Mouse (Mus musculus): ENCODE data around the gene Phf3. TPM values are rescaled to one million over a fixed set of nuclear protein-coding genes. Genes with fewer than 3 reads are reported as not detected.
"Not testable (repeated sequence)": the region's sequence is repeated elsewhere in the genome, so short reads cannot be mapped to it uniquely, and the experiment has no call there.

The Phf3 gene
- total RNA-seq (2018; cell fraction: chromatin; rRNA removed), result 100 to 1,000 TPM in 22 of 26 experiments, 10 to 100 TPM in 4; 79.8 to 256 (median 127) TPM
- 10 to 100 TPM; 25.3 to 58.0 (median 41.1) TPM for total RNA-seq (2018; cell fraction: cytosol; rRNA removed)
- total RNA-seq (2018; cell fraction: nucleus; rRNA removed), result 100 to 1,000 TPM in 9 of 26 experiments, 10 to 100 TPM in 17; 51.5 to 197 (median 89.1) TPM
- polyA plus RNA-seq (2018), result 33.4 to 82.4 TPM (median 37.5 TPM) in 3 replicates

DNA sequence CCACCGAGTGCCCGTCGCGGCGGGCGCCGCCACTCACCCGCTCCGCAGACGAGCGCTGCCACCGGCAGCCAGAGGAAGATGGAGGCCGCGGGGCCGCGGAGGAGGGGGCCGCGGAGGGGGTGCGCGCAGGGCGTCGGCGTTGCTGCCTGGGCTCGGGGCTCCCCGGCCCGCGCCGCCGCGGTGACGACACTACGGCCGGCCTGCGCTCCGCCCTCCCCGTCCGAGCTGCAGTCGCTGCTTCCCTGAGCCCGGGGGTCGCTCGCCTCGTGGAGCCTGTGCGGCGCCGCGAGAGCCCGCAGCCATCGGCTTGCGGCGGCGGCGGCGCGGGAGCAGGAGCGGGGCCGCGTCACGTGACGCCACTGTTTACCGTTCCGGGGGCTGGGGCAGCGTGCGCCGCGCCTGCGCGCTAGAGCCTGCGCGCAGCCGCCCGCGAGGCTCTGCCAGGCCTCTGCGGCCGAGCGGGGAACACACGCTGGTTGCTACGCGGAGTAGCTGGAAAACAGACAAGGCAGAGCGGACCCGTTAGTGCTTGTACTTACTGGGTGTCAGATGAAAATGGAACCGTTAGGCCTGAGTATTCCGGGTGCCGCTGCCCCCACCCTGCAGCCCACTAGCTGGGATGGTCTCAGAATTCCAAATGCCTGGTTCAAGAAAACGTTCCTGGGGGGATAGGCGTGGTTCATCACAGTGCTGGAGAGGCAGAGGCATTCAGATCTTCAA is at the start of gene Phf3:
Gene Phf3 (minus strand): TSS at position 381 of the 720 bp plus-strand sequence.
- no peaks in the 10 kb centered on the region for H3K36me3 ChIP-seq (ENCODE audit: inconsistent target)
- peak within 1 kb of the TSS; percentile 48 for H3K27ac ChIP-seq
- under 1% methylated on average over 76 of the region's 85 CpGs for WGBS (ENCODE audit: missing documents)

DNA sequence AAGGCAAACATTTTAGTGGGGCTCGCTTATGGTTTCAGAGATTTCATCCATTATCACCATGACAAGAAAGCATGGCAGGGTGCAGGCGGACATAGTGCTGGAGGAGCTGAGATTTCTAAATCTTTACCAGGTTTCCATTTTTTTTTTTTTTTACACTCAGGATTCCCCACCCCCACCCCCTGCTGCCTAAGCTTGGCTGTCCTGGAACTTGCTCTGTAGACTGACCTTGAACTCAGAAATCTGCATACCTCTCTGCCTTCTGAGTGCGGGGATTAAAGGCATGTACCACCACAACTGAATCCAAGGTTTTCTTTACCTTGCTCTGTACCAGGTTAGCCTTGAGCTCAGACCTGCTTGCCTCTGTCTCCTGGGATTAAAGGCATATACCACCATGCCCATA is 48.5 kb upstream of the Phf3 start:
- Histone ChIP-seq H3K79me2 (ENCODE audit: inconsistent target) (no peaks in the 10 kb centered on the region), H3K36me3 (ENCODE audit: inconsistent target) (no peaks in the 10 kb centered on the region), H3K27ac (no peak overlapping the region), H3K4me3 (ENCODE audit: inconsistent target) (no peak overlapping the region)
- WGBS (ENCODE audit: missing documents), result 93% methylated on average over 3 of the region's 3 CpGs

More for the DNA sequence above, at the start of gene Phf3:
- Histone ChIP-seq H3K4me3 (ENCODE audit: inconsistent target) (peak within 1 kb of the TSS; percentile 76), H3K79me2 (ENCODE audit: inconsistent target) (peaks cover 43% of the 10 kb centered on the region)

DNA sequence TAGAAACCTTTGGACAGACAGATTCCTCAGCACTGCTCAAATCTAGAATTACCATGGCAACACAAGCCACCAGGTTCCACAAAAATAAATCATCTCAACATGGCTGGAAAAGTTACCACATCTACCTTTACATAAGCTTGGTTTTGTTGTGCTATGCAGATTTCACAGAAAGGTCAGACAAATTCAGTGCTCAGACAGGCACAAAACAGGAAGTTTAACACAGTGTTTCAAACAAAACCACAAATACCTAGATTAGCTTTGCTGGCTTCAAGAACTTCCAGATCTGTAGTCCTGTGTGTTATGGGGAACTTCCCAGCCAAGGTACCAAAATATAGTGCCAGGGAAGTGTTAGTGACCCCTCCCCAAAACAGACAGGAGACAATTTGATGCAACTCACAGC is 47.5 kb upstream of the Phf3 start:
- H3K4me3 ChIP-seq (ENCODE audit: inconsistent target), result no peak overlapping the region
- H3K79me2 ChIP-seq (ENCODE audit: inconsistent target), result no peaks in the 10 kb centered on the region
- H3K36me3 ChIP-seq (ENCODE audit: inconsistent target), result no peaks in the 10 kb centered on the region
- no peak overlapping the region for H3K27ac ChIP-seq

DNA sequence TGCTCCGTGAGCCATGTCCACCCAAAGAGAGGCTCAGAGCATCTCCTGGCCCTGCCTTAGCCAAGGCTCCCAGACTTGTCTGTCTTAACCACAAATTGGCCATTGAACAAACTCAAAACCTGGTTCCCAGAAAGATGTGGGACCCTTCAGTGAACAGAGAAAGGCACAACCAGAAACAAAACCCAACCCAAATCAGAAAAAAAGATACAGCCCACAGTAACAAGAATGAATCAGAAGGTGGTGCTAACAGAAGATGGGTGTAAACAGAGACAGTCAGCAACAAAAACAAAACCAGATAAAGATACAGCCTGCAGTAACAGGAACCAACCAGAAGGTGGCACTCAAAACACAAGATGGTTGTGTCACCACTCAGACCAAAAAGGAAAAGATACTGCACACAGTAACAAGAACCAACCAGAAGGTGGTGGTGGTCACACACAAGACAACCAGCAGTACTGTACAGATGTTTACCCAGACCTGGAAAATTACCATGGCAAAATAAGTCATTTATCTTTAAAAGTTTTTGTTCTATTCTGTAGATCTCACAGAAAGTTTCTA is 47.0 kb upstream of the Phf3 start:
- H3K79me2 ChIP-seq (ENCODE audit: inconsistent target), result no peaks in the 10 kb centered on the region
- 100% methylated on average over 1 of the region's 1 CpGs for WGBS (ENCODE audit: missing documents)
- no peak overlapping the region for H3K27ac ChIP-seq
- H3K36me3 ChIP-seq (ENCODE audit: inconsistent target), result no peaks in the 10 kb centered on the region
- no peak overlapping the region for H3K4me3 ChIP-seq (ENCODE audit: inconsistent target)

DNA sequence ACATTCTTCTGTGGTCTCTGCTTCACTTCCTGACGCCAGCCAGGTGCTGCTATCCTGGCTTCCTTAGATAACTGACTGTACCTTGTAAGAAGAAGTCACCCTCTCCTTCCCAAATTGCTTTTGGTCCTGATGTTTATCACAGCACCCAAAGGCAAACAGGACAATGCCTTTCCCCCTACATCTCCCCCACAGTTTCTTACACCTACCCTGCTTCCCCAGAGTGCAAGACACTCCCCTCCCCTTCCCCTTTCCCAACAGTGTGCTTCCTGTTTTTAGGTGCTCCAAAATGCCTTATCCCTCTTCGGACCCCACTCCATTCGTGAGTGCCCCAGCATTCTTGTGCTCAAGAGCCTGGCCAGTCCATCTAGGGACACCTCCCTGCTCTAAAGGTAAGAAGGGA is 36.5 kb upstream of the Phf3 start:
- Histone ChIP-seq H3K36me3 (ENCODE audit: inconsistent target) (no peaks in the 10 kb centered on the region), H3K27ac (no peak overlapping the region), H3K79me2 (ENCODE audit: inconsistent target) (no peaks in the 10 kb centered on the region), H3K4me3 (ENCODE audit: inconsistent target) (no peak overlapping the region)
- 35% methylated on average over 3 of the region's 3 CpGs for WGBS (ENCODE audit: missing documents)

DNA sequence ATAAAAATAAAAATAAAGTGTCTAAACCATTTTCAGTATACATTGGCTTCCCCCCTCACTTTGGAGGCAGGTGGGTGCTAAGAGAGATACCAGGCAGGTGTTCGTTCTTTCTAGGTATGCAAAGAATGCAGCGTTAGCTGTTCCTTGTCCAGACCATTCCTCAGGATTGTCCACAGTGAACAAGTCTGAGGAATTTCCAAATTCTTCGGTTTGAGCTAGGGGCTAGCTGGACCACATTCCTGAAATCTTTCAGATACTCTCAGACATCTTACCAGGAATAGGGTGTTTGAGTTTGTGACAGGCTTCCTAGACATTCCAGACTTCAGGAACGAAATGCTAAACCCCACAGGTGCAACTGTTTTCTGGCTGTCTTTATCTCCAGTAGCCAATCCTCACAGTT is 35.1 kb upstream of the Phf3 start:
- 96% methylated on average over 4 of the region's 4 CpGs for WGBS (ENCODE audit: missing documents)
- Histone ChIP-seq H3K36me3 (ENCODE audit: inconsistent target) (no peaks in the 10 kb centered on the region), H3K79me2 (ENCODE audit: inconsistent target) (no peaks in the 10 kb centered on the region), H3K4me3 (ENCODE audit: inconsistent target) (no peak overlapping the region), H3K27ac (no peak overlapping the region)

DNA sequence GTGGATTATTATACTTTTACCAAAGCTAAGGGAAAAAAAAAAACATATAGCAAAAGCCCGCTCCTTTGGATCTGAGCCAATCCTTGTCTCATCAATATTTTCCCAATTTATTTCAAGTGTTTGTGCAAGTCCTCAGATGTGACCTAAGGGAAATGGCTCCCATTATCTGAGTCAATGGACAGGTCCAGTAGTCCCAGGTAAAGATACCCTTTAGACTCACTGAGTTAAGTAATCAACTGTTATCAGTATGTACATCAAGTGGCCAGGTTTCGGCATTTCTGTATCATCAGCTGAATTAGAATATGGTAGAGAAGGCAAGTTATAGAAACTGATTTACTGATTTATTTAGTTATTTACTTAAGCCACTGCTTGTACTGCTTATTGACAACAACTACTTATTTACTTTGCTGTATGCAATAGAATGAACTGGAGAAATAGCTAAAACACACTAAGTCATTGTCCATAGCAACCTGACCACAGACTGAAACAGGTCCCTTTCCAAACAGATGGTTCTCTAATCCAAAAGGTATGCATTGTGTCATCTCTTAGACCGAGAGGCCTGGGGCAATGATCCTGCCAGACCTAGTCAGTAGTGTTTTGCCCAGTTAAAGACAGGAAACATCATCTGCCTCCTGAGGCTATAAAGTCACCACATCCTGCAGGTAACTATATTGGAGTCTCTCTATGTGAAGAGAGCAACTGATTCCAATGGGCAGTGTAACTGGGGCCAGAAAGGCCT is 29.9 kb upstream of the Phf3 start:
- Histone ChIP-seq H3K4me3 (ENCODE audit: inconsistent target) (no peak overlapping the region), H3K36me3 (ENCODE audit: inconsistent target) (no peaks in the 10 kb centered on the region), H3K27ac (no peak overlapping the region), H3K79me2 (ENCODE audit: inconsistent target) (no peaks in the 10 kb centered on the region)
- WGBS (ENCODE audit: missing documents), result 95% methylated on average over 3 of the region's 3 CpGs

DNA sequence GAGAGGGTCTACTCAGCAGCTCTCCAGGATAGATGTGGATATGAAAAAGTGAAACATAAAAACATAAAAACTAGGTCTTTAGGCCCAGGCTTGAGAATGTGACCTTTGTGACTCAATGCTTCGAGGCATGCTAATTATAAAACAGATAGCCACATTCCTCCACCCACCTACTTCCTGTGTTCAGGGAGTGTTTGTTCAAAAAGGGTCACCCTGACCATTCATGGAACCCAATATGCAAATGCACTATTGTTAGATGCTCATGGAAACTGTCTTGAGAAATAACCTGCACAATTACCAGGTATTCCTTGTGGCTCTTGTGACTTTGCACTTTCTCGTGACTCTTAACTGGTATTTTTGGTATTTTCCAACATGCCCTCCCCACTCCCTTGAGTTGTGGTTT is 25.0 kb upstream of the Phf3 start:
- no peaks in the 10 kb centered on the region for H3K36me3 ChIP-seq (ENCODE audit: inconsistent target)
- no peaks in the 10 kb centered on the region for H3K79me2 ChIP-seq (ENCODE audit: inconsistent target)
- 81% methylated on average over 2 of the region's 2 CpGs for WGBS (ENCODE audit: missing documents)
- no peak overlapping the region for H3K27ac ChIP-seq
- H3K4me3 ChIP-seq (ENCODE audit: inconsistent target), result no peak overlapping the region

DNA sequence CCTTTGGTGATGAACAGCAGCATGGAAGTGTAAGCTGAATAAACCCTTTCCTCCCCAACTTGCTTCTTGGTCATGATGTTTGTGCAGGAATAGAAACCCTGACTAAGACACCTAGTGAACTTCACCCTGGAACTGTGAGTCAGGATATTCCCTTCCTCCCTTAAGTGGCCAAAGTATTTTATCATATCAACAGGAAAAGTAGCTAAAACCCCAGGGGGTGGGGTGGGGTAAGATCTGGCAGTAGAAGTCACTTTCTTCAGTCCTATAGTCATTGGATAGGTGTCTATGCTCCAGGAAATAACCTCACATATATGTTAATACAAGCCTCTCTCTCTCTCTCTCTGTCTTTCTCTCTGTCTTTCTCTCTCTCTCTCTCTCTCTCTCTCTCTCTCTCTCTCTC is 21.6 kb upstream of the Phf3 start:
- not testable (repeated sequence) for H3K27ac ChIP-seq; H3K79me2 ChIP-seq (ENCODE audit: inconsistent target); H3K36me3 ChIP-seq (ENCODE audit: inconsistent target); H3K4me3 ChIP-seq (ENCODE audit: inconsistent target)

DNA sequence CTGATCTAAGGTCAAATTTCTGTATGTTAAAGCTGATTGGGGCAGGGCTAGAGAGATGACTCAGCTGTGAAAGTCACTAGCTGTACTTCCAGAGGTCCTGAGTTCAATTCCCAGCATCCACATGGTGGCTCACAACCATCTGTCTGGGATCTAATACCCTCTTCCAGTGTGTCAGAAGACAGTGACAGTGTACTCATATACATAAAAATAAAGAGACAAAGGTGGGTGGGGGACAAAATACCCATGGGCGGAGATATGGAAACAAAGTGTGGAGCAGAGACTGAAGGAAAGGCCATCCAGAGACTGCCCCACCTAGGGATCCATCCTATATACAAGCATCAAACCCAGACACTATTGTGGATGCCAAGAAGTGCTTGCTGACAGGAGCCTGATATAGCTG is 10.1 kb upstream of the Phf3 start:
- not testable (repeated sequence) for H3K4me3 ChIP-seq (ENCODE audit: inconsistent target); H3K36me3 ChIP-seq (ENCODE audit: inconsistent target)
- WGBS (ENCODE audit: missing documents), result 100% methylated on average over 1 of the region's 1 CpGs

DNA sequence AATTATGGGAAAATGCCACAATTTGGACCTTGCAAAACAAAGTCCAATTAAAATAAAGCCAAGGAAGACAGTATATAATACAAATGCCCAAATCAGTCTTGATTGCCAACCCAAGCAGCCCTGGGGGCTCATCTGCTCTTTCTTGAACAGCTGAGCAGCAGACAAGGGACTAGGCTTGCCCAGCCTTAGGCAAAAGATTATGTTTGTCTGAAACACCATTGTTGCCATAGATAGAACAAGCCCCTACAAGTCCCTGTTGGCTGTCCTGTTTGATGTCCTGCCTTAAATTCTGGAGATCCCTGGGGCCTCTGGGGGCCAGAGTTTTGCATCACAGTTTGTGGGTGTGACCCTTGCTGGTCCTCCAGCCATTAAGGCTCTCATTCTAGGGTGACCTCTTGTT is 2.0 kb upstream of the Phf3 start:
- Histone ChIP-seq H3K79me2 (ENCODE audit: inconsistent target) (peaks cover 22% of the 10 kb centered on the region), H3K27ac (no peak overlapping the region), H3K4me3 (ENCODE audit: inconsistent target) (no peak overlapping the region), H3K36me3 (ENCODE audit: inconsistent target) (no peaks in the 10 kb centered on the region)

More for the DNA sequence above, 10.1 kb upstream of the Phf3 start:
- not testable (repeated sequence) for H3K79me2 ChIP-seq (ENCODE audit: inconsistent target); H3K27ac ChIP-seq

DNA sequence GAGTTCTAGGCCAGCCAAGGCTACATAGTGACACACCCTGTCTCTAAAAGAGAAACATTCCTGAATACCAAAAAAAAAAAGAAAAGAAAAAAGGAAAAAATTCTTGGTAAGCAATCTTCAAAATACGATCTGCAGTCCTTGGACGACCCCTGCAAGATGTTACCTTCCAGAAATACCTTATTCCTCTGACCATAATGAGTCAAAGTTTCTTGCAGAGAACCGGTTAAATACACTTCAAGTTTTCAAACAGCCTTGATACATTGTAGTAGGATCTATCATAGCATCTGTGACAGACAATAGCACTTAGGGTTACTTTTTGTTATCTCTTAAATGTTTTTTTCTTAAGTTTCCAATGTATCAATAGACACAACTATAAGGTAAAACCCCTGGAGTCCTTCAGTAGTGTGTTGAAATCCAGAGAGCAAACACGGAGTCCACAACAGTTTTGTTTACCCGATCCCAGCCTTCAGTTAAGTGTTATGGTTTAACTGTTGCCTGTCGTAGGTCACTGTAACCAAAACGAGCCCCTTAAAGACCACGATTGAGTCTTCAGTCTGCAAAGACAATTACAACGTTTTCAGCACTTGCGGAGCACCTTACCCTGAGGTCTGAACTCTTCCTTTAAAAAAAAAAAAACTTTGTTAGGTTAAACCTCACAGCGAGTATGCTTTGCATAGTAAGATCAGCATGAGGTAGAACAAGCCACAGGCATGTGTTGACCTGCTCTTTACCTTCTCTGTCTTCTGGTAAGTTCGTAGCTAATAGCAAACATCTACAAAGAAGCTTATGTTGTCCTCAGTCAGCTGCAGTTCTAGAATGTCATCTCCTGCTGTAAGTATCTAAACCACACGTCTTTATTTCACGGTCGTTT is 775 bp upstream of the Phf3 start:
- H3K4me3 ChIP-seq (ENCODE audit: inconsistent target), result peak overlapping the region; percentile 36
- WGBS (ENCODE audit: missing documents), result 38% methylated on average over 15 of the region's 15 CpGs
- H3K27ac ChIP-seq, result peak overlapping the region; percentile 46
- H3K36me3 ChIP-seq (ENCODE audit: inconsistent target), result no peaks in the 10 kb centered on the region
- peaks cover 35% of the 10 kb centered on the region for H3K79me2 ChIP-seq (ENCODE audit: inconsistent target)

DNA sequence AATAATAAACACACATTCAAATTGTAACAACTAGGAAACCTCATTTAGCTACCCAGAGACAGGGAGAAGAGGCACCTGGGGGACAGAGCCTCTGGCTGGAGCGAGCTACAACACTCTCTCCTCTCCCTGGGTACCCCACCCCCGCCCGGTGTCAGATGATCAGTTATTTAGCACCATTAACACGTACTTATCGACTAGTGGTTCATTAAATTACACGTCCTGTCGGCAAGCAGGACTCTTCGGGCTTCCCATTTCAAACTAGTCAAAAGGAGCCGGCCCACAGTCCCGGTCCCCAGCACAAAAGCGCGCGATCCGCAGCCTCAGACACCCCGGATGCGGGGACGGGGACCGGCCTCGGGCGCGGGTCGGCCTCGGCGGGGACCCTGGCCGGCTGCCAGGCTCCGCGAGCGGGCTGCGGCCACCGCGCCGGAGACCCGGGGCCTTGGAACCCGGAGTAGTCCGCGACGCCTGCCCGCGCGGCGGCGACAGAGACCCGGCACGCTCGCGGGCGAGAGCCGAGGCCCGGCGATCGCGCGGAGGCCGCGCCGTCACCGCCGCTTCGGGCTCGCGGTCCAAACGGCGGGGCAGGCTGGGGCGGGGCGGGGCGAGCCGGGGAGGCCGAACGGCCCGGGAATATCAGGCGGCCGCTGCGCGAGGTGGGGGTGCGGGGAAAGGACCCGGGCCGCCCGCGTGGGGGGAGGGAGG is 733 bp downstream of the Phf3 start:
- no peaks in the 10 kb centered on the region for H3K36me3 ChIP-seq (ENCODE audit: inconsistent target)
- H3K4me3 ChIP-seq (ENCODE audit: inconsistent target), result peak overlapping the region; percentile 76
- peaks cover 50% of the 10 kb centered on the region for H3K79me2 ChIP-seq (ENCODE audit: inconsistent target)
- peak overlapping the region; percentile 48 for H3K27ac ChIP-seq
- 1% methylated on average over 34 of the region's 79 CpGs for WGBS (ENCODE audit: missing documents)

DNA sequence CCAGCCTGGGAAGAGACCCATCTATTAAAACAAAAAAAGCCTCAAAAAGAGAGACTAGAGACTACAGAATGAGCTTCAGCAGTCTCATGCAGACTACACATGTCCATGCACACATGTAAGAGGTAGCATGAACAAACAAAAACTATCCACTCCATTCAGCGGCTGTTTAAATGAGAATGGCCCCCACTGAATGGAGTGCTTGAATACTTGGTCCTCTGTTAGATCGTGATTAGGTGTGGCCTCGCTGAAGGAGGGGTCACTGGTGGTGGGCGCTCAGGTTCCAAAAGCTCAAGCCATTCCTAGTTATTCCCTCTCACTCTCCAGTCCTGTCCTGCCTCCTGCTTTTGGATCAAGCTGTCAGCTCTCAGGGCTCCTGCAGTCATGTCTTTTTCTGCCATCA is 5.9 kb downstream of the Phf3 start:
- Histone ChIP-seq H3K27ac (no peak overlapping the region), H3K4me3 (ENCODE audit: inconsistent target) (no peak overlapping the region), H3K36me3 (ENCODE audit: inconsistent target) (no peaks in the 10 kb centered on the region), H3K79me2 (ENCODE audit: inconsistent target) (peaks cover 100% of the 10 kb centered on the region)
- WGBS (ENCODE audit: missing documents), result 96% methylated on average over 4 of the region's 4 CpGs

Data from macrophage (primary cell).